Mouse (Mus musculus) embryonic stem cell, embryonic (primary cell): ENCODE data around the gene Ppp1r9a.

Experiments used
- CTCF ChIA-PET, 4 experiments: fragments of 300-600 bp in 2 of 4; fragments of 350-600 bp in 2 of 4; sonication (Branson Sonifier 250); formaldehyde crosslinking; loops; one replicate each; lab custom pipeline; 2022; ENCODE audit warnings: inconsistent platforms in 2 of 4; lab: Charles Lee
- POLR2A ChIA-PET, 4 experiments: fragments of 300-600 bp in 2 of 4; fragments of 350-600 bp in 2 of 4; sonication (Branson Sonifier 250); formaldehyde crosslinking; loops; one replicate each; lab custom pipeline; 2022; ENCODE audit warnings: antibody characterized with exemption in 4 of 4, inconsistent platforms in 1 of 4; lab: Charles Lee

The Ppp1r9a gene

DNA sequence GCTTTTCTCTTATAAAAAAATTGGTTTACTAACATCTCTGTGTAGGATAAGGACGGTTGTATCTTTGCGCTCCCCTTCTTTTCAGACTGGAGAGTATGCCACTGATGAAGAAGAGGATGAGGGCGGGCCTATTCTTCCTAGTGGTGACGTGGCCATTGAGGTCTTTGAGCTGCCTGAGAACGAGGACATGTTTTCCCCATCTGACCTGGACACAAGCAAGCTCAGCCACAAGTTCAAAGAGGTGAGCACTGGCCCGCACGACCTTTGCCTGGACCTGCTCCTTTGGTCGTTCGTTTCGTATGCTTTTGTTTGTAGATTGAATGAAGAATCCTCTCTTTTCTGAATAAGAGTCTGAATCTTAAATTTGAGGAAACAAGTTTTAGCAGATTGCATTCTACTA is 197.6 kb downstream of the Ppp1r9a start:
- POLR2A ChIA-PET = no interaction called here

DNA sequence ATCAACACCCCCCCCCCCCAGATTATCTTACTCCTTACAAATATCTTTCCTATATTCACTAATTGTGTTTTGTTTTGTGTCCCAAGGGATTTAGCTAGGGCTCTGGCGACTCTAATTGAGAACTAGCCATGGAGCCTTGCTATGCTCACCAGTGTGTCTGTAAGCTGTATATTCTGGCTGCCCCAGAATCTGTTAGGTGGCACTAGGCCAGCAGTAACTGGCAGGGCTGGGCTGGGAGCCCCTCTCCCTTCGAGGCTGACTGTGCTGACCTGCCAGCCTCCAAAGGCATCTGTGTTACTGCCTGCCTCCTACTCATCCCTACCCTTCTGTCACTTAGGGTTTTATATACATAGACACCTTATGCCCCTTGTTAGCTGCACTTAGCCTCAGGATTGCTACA is 200.0 kb downstream of the Ppp1r9a start:
- ChIA-PET CTCF (no interaction called here), POLR2A (no interaction called here)

More for the DNA sequence above, 197.6 kb downstream of the Ppp1r9a start:
- CTCF ChIA-PET = interaction anchor here in 1 of 4 experiments (1.6 kb wide), 1 partner anchor 10 kb away, joined by 3 read pairs; no protein-coding TSS in a partner anchor

DNA sequence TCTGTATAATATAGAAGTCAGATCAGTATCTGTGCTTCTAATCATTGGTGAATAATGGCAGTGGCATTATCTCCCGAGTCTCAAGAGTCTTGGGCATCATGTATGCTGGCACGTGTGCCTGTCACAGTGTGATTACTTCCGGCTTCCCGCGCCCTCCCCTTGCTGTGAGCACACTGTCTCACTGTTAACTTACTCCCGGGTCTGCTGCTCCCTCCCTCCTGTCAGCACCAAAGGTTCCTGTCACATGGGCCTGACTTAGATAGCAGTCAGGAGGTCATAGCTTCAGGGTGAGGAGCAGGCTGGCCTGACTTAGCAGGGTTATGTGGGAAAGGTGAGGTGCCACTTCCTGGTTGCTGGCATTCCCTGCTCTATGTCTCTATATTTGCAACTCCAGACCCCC is 201.1 kb downstream of the Ppp1r9a start:
- POLR2A ChIA-PET = no interaction called here

DNA sequence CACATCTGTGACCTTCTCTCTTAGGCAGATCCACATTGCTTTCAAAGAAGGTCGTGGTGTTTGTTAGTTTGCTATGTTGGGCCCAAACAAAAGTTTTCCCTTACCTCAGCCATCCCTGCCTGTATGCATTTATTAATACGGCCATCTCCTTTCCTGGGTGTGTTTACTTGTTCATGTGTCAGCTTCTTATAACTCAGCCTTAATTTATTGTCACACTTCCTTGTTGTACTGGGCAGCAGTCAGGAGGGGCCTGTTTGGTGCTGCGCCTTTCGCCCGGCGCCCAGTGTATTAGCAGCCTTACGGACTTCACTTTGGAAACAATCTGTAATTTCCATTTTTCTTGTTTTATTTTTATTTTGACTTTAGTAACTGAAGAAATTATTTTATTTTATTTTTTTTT is 201.5 kb downstream of the Ppp1r9a start:
- CTCF ChIA-PET = no interaction called here
- POLR2A ChIA-PET = no interaction called here

More for the DNA sequence above, 201.1 kb downstream of the Ppp1r9a start:
- CTCF ChIA-PET = no interaction called here

DNA sequence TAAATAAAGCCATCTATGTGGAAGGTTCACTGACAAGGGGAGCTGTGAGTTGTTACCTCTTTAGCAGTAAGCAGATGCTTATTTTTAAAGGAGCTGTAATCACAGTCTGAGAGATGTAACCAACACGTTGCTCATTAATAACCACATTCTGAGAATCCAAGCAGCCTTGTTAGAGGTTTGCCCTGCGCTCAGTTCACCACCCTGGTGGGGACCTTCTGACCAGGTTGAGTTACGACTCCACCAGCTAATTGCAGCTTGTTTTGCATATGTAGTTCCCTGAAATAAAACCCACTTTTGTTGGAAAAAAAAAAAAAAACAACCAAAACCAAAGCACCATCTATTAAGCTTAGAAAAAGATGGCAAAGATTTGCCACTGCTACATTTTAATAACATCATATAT is 205.8 kb downstream of the Ppp1r9a start:
- CTCF ChIA-PET = interaction anchor here in 3 of 4 experiments (0.6 to 1.6 kb wide), 6 partner anchors 21 to 560 kb away, joined by 3 to 5 read pairs (median 3); no protein-coding TSS in a partner anchor
- POLR2A ChIA-PET = interaction anchor here in 3 of 4 experiments (0.6 to 1.3 kb wide), 5 partner anchors 10 to 561 kb away, joined by 3 to 4 read pairs (median 3); no protein-coding TSS in a partner anchor

DNA sequence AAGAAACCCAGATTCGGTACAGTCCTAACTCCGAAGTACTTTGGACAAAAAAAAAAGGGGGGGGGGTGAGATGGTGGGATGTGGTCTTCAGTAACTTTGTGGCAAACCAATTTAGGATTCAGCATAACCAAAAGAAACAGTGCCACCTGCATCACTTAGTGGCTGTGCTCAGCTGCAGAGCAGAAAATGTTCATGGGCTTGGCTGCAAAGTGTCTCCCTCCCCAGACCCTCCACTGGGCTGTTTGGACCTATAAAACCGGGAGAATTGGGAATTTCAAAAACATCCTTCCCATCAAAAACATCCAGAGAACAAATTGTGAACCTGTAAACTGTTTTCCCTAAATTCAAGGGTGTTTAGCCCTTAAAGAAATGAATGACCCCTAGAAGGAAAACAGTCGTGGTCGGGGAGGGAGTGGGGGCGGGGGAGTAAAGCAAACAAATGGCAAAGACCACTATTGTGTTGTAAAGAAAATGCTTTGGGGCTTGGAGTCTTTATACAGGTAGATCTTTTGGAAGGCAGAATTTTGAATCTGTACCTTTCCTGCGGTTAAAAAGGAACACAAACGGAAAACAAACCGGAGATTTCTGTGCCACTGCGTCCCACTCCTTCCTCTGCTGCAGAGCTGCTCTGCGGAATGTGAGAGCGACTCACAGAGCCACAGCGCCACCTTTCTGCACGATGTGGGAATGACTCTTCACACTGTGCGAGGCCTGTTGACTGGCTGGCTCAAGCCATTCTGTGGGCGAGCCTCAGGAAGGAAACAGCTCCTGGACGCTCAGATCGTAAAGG is 207.4 kb downstream of the Ppp1r9a start:
- CTCF ChIA-PET = interaction anchor here (0.6 to 1.9 kb wide), 40 partner anchors 9 to 866 kb away, joined by 3 to 36 read pairs (median 4); partner anchors contain the start of gene Asb4 (in 2 of the 4)
- POLR2A ChIA-PET = interaction anchor here in 3 of 4 experiments (0.5 to 1.5 kb wide), 15 partner anchors 9 to 456 kb away, joined by 3 to 11 read pairs (median 3); no protein-coding TSS in a partner anchor

DNA sequence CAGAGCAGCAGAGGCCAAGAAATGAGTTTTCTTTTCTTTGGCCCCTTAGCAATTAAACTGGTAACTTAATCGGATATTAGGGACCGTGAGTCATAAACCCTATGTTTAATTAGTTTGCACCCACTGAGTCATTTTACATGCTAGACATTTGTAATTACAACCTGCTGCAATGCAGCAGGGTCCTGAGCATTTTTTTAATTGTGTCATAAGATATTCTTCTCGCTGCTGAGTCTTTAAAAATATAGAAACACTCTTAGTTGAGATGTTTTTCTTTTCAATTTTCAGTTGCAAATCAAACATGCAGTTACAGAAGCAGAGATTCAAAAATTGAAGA is 208.0 kb downstream of the Ppp1r9a start:
- POLR2A ChIA-PET = interaction anchor here in 3 of 4 experiments (0.5 to 1.5 kb wide), 14 partner anchors 8 to 457 kb away, joined by 3 to 11 read pairs (median 3); no protein-coding TSS in a partner anchor
- CTCF ChIA-PET = interaction anchor here (0.6 to 1.9 kb wide), 34 partner anchors 8 to 866 kb away, joined by 3 to 36 read pairs (median 4); partner anchors contain the start of gene Asb4 (in 2 of the 4)

DNA sequence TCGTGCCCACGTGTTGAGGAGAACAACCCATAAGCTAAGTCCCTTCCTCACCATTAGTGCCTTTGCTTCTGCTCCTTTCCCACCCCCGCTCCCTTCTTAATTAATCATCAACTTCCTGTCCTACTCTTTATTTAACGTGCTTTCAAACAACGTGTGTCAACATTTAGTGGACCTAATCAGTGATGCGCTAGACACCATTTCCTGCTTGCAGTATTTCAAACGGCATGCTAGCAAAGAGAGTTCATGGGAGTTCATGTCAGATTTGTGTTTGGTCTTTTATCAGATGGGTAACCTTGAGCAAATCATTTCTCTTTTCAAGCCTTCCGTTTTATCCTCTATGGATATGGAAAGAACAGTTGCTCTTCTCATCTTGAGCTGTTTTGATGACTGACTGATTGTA is 210.4 kb downstream of the Ppp1r9a start:
- ChIA-PET CTCF (no interaction called here), POLR2A (interaction anchor here in 1 of 4 experiments (0.5 to 1.1 kb wide), 2 partner anchors 86 to 547 kb away, joined by 3 read pairs; no protein-coding TSS in a partner anchor)

DNA sequence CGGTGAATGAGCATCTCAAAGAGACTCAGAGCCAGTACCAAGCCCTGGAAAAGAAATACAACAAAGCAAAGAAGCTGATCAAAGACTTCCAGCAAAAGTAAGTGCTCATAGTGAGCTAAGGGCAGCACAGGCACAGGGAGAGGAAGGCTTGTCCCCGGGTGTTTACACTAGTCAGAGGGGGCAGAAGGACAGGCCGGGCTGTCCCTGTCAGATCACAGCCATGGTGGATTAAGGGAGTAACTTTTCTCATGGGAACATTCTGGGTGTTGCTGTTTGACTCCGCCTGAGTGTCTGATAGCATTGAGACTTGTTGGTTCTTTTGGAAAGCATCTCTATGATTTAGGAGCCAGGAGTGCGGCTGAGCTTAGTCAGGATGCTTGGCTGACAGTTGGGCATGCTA is 211.0 kb downstream of the Ppp1r9a start:
- POLR2A ChIA-PET = interaction anchor here in 1 of 4 experiments (0.5 kb wide), 1 partner anchor 548 kb away, joined by 3 read pairs; no protein-coding TSS in a partner anchor
- CTCF ChIA-PET = no interaction called here

DNA sequence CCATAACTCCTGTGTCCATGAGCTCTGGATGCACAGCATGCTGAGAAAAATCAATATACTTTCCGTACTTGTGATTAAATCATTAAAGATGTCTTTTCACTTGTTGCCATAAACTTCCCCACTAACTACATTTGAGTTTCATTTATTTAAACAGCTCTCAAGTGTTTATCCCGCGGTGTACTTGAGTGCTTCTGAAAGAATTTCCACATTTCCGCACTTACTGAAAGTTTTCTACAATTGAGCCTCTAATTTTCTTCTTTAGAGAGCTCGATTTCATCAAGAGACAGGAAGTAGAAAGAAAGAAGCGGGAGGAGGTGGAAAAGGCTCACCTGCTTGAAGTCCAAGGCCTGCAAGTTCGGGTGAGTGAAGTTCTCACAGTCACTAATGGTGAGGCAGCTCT is 212.1 kb downstream of the Ppp1r9a start:
- ChIA-PET POLR2A (interaction anchor here in 1 of 4 experiments (0.7 kb wide), 1 partner anchor 481 kb away, joined by 3 read pairs; no protein-coding TSS in a partner anchor), CTCF (interaction anchor here in 1 of 4 experiments (0.6 kb wide), 1 partner anchor 140 kb away, joined by 3 read pairs; no protein-coding TSS in a partner anchor)

DNA sequence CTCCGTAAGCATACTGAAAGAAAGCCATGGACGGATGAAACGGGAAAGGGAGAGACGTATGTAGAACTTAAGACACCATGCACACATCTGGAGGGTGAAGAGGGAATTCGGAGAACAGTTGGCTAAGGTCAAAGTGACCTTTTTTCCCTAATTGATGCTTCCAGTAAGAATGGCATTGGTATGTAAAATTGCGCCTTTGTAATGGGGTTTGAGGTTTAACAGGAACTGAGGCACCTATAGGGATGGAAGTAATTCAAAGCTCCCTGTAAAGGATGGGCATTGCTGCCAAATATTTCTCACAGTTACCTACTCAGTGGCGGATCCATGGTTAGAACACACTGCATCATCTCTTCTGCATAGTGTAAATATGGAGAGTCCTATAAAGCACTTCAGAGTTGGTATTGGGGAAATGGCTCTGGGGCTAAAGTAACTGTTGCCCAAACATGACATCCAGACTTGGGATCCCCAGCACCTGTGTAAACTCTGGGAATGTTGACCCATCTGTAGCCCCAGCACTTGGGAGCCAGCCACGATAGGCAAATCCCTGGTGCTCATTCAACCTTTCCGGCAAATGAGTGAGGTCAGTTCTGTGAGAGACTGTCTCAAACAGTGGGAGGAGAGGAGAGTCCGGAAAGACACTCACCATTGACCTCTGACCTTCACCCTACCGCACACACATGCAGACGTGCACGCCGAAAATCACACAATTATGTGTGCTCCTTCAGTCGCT is 216.6 kb downstream of the Ppp1r9a start:
- POLR2A ChIA-PET = interaction anchor here (0.6 to 1.8 kb wide), 10 partner anchors 9 to 376 kb away, joined by 3 to 9 read pairs (median 3); partner anchors contain the start of gene Pdk4 (in 1 of the 4)
- CTCF ChIA-PET = interaction anchor here in 3 of 4 experiments (0.8 to 1.8 kb wide), 5 partner anchors 9 to 282 kb away, joined by 3 to 9 read pairs (median 3); no protein-coding TSS in a partner anchor

DNA sequence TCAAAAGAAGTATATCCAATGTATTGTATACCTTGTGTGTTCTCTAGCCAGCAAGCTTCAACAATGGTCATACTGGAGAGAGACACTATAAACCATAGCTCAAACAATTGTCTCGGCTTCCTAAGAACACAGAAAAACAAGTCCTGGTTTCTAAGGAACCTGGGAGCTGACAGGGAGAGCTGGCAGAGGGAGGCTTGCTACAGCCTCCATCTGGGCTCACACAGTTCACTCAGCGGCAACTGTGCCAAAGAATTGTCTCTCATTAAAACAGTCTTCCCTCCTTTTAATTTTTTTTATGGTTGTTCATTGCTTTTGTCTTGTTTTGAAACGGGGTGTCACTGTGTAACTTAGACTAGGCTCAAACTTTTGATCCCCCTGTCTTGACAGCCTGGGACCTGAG is 217.5 kb downstream of the Ppp1r9a start:
- POLR2A ChIA-PET = interaction anchor here in 3 of 4 experiments (0.5 to 1.5 kb wide), 5 partner anchors 10 to 462 kb away, joined by 3 to 5 read pairs (median 3); no protein-coding TSS in a partner anchor
- CTCF ChIA-PET = interaction anchor here in 3 of 4 experiments (0.6 to 1.4 kb wide), 5 partner anchors 10 to 322 kb away, joined by 3 read pairs; no protein-coding TSS in a partner anchor

DNA sequence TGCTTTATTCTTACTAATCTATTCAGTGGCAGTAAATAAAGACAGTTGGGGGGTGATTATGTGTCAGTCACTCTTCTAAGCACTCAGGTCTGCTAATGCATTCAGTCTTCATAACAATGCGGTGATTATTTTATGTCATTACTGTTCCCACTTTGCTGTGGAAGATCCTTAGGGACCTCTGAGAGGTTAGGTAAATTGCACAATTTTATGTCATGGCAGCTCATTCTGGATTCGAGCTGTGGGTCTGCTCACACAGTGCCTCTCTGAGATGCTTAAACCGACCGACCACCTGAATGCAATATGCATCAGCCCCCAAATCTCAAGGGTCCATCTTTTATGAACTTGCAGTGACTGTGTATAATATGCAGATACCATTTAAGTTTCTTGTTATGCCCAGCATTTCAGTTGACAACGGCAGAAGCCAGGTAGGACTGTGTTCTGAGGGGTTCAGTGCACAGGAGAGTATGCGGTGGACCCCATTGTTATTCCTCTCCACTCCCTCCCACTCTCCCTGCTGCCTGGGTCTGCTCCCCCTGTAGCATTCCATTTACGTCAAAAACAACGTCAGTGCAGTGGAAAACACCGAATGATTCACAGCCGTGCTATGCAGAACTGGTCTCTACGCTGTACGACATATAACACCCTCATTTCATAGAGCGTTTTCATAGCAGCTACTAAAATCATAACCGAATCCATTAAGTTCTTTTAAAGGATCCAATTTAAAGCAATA is 226.8 kb downstream of the Ppp1r9a start:
- POLR2A ChIA-PET = interaction anchor here in 2 of 4 experiments (0.5 to 1.1 kb wide), 2 partner anchors 10 to 168 kb away, joined by 3 read pairs; no protein-coding TSS in a partner anchor

DNA sequence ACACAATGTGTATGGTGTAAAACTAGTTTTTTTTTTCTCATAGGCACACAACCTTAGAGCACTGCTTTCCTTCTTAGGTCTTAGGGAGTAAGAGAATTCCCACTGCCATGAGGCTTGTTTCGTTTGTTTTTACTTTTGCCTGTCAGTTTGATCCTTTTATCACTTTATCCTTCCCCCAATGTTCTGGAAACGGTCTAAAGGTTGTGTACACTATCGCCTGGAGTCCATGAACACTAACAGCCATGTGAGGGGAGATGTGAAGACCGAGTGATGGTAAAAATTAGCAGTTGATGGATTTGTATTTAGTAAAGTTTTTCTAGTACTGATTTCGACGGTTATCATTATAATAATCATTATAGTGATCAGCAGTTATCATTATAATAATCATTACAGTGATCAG is 232.3 kb downstream of the Ppp1r9a start:
- CTCF ChIA-PET = no interaction called here
- POLR2A ChIA-PET = no interaction called here

More for the DNA sequence above, 226.8 kb downstream of the Ppp1r9a start:
- CTCF ChIA-PET = interaction anchor here in 1 of 4 experiments (0.6 kb wide), 1 partner anchor 21 kb away, joined by 3 read pairs; no protein-coding TSS in a partner anchor

DNA sequence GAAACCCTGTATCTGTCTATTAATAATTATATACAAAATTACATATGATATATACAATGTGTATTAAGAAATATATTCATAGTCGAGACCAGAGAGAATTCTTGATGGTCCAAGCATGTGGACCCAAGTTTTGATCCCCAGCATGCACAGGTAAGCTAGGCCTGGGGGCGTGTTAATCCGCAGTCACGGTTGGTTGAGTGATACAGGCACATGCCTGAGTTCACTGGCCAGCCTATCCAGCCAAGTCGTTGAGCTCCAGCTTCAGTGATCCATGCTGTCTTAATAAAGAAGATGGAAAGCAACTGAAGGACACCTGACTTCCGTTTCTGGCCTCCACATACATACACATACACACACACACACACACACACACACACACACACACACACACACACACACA is 233.3 kb downstream of the Ppp1r9a start:
- POLR2A ChIA-PET = interaction anchor here in 1 of 4 experiments (0.7 kb wide), 3 partner anchors 15 to 500 kb away, joined by 3 to 4 read pairs (median 3); no protein-coding TSS in a partner anchor

DNA sequence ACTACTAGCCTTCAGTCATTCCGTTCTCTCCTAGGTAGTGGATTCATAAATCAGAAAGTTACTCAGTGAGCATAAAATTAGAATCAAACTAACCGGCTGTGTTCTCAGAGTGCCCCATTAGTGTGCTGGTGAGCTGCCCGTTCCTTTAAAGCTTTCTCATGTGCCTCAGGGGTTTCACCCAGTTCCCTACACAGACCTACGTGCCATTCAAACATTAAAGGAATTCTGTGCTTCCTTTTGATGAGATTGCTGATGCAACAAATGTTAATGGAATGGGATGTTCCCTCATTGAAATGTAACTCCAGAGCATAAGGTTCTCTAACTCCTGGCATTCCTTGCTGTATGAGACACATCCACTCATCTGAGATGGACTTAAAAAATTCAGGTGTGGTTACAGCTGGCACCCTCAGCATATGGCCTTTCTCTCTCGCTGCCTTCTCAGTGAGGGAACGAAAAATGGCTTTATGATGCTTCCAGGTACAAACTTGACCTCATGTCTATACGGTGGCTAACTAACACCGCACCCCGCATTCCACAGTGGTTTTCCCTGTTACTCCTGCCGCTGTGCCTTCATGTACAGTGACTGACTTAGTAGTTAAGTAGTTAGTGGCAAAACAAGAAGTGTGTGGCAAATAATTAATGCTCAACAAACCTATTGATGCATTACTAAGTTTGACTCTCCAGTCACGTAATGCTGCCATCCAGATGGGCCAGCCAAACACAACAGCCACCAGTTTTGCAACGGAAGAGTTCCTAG is 236.3 kb downstream of the Ppp1r9a start:
- ChIA-PET POLR2A (interaction anchor here in 1 of 4 experiments (0.6 to 0.8 kb wide), 2 partner anchors 246 to 454 kb away, joined by 3 read pairs; no protein-coding TSS in a partner anchor), CTCF (interaction anchor here in 2 of 4 experiments (1.2 kb wide), 2 partner anchors 29 to 262 kb away, joined by 4 read pairs; no protein-coding TSS in a partner anchor)

More for the DNA sequence above, 233.3 kb downstream of the Ppp1r9a start:
- CTCF ChIA-PET = no interaction called here

DNA sequence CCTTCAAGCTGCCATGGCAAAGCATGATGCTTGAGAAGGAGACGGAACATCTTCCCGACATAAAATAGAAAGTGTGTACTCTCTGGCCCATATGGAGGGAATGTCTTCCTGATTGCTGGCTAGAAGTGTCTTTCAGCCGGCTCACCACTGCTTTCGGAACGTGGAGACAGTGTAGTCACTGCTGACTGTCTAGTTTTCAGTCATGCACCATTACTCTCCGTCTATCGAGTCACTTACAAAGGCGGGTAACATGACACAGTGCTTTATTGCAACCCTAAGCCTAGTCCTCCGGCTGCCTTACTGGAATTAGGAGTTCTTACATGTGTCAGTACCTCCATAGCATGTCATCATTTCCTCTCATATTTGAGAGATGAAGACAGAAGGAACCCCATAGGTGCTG is 236.9 kb downstream of the Ppp1r9a start:
- ChIA-PET POLR2A (no interaction called here), CTCF (no interaction called here)
